Mouse (Mus musculus) megakaryocyte, embryonic 14.5 days (primary cell): ENCODE measurements at regions not wholly inside any gene's neighbourhood (a gene's known extent, or its start where the extent isn't known, plus 50 kb on each side); places are given as distances from the start of the nearest gene placed in this dataset.

Experiments used
- FLI1 ChIP-seq: IDR thresholded peaks from 2 replicates; pipeline ENCODE4 v1.6.1; 2012; ENCODE audit warnings: low read length, inconsistent platforms, mixed read lengths
- GATA1 ChIP-seq: IDR thresholded peaks from 3 replicates; pipeline ENCODE4 v1.6.1; 2012; ENCODE audit warnings: mixed read lengths, low read length, inconsistent platforms, borderline replicate concordance

GRCm38 (mm10) chr9:41306229-41306628, 144.7 kb upstream of the Ubash3b start:
- no peak for TF ChIP-seq GATA1
- no peak for TF ChIP-seq FLI1
